Mouse (Mus musculus) kidney, postnatal 0 days (tissue): ENCODE measurements at regions not wholly inside any gene's neighbourhood (a gene's known extent, or its start where the extent isn't known, plus 50 kb on each side); places are given as distances from the start of the nearest gene placed in this dataset.

Source experiments
- ATAC-seq: fragments of 200-750 bp; cut with Nextera tagmentation; replicated peaks from 2 replicates; pipeline ENCODE4 v1.8.0; 2017; ENCODE audit warnings: low read depth, moderate number of reproducible peaks, moderate TSS enrichment, moderate library complexity; ENCODE audit not compliant: low FRiP score
- DNase-seq: peaks from one replicate; pipeline ENCODE4 v3.0.0-alpha.2; 2016; ENCODE audit warnings: low spot score
- H3K27ac ChIP-seq: fragments of 300-500 bp; sonication (generic); 2 replicates; pipeline ENCODE4 v1.5.1; 2014; ENCODE audit warnings: mild to moderate bottlenecking
- H3K27me3 ChIP-seq: fragments of 300-500 bp; sonication (generic); 2 replicates; pipeline ENCODE4 v1.6.1; 2014; ENCODE audit warnings: low read length, mixed read lengths; ENCODE audit not compliant: insufficient read depth
- H3K36me3 ChIP-seq: fragments of 300-500 bp; sonication (generic); 2 replicates; pipeline ENCODE4 v1.6.1; 2014; ENCODE audit warnings: low read length, mixed read lengths; ENCODE audit not compliant: insufficient read depth
- H3K4me1 ChIP-seq: fragments of 300-500 bp; sonication (generic); replicated peaks from 2 replicates; pipeline ENCODE4 v1.6.1; 2014; ENCODE audit warnings: antibody characterized with exemption, low read length, mixed read lengths; ENCODE audit not compliant: insufficient read depth
- H3K4me2 ChIP-seq: fragments of 300-500 bp; sonication (generic); 2 replicates; pipeline ENCODE4 v1.6.1; 2014; ENCODE audit warnings: mild to moderate bottlenecking, low read length, moderate library complexity, mixed read lengths
- H3K4me3 ChIP-seq: fragments of 300-500 bp; sonication (generic); replicated peaks from 2 replicates; pipeline ENCODE4 v1.5.1; 2014; ENCODE audit warnings: low read depth, low read length
- H3K9ac ChIP-seq: fragments of 300-500 bp; sonication (generic); 2 replicates; pipeline ENCODE4 v1.6.1; 2014; ENCODE audit warnings: low read depth, low read length
- H3K9me3 ChIP-seq: fragments of 300-500 bp; sonication (generic); replicated peaks from 2 replicates; pipeline ENCODE4 v1.6.1; 2016; ENCODE audit warnings: low read length, inconsistent platforms, mixed read lengths
- CTCF ChIP-seq: IDR thresholded peaks from 2 replicates; pipeline ENCODE4 v1.5.1; 2016; ENCODE audit warnings: antibody characterized with exemption, low read depth, mild to moderate bottlenecking, moderate library complexity
- WGBS: fragments of 180-500 bp; shearing (Covaris S2); extraction: QIAGEN DNeasy Blood & Tissue Kit; methylation state at CpG from one replicate; pipeline ENCODE4 v1.1.7; 2014; 5-methylcytosine and 5-hydroxymethylcytosine counted together

GRCm38 (mm10) chr9:46783597-46784354 lies 214.8 kb upstream of the Gm4791 start:
- 89% methylated on average over 12 of the region's 12 CpGs for WGBS
- H3K27me3 ChIP-seq: no peaks in the 10 kb centered on the region
- H3K27ac ChIP-seq: no peak overlapping the region
- no peak for ATAC-seq
- H3K4me2 ChIP-seq: no peak overlapping the region
- H3K36me3 ChIP-seq: no peaks in the 10 kb centered on the region
- no peak for TF ChIP-seq CTCF
- H3K9ac ChIP-seq: no peak overlapping the region
- H3K4me3 ChIP-seq: no peak overlapping the region
- no peaks in the 10 kb centered on the region for H3K9me3 ChIP-seq
- no peak for DNase-seq
- no peaks in the 10 kb centered on the region for H3K4me1 ChIP-seq

GRCm38 (mm10) chr9:46781681-46782080 lies 216.9 kb upstream of the Gm4791 start:
- DNase-seq (no peak), ATAC-seq (no peak)
- Histone ChIP-seq H3K9ac (no peak overlapping the region), H3K9me3 (no peaks in the 10 kb centered on the region), H3K4me1 (no peaks in the 10 kb centered on the region), H3K4me3 (no peak overlapping the region), H3K27me3 (no peaks in the 10 kb centered on the region), H3K27ac (no peak overlapping the region), H3K4me2 (no peak overlapping the region), H3K36me3 (no peaks in the 10 kb centered on the region)
- 77% methylated on average over 8 of the region's 8 CpGs for WGBS
- no peak for TF ChIP-seq CTCF

GRCm38 (mm10) chr9:46778769-46779168 lies 219.8 kb upstream of the Gm4791 start:
- H3K9ac ChIP-seq: no peak overlapping the region
- no peak overlapping the region for H3K27ac ChIP-seq
- no peak overlapping the region for H3K4me2 ChIP-seq
- WGBS: 64% methylated on average over 6 of the region's 6 CpGs
- ATAC-seq (no peak), DNase-seq (no peak)
- H3K9me3 ChIP-seq: no peaks in the 10 kb centered on the region
- H3K4me3 ChIP-seq: no peak overlapping the region
- H3K27me3 ChIP-seq: no peaks in the 10 kb centered on the region
- no peaks in the 10 kb centered on the region for H3K36me3 ChIP-seq
- TF ChIP-seq CTCF: no peak
- no peaks in the 10 kb centered on the region for H3K4me1 ChIP-seq

GRCm38 (mm10) chr9:46774821-46775220 lies 223.7 kb upstream of the Gm4791 start:
- WGBS: 52% methylated on average over 2 of the region's 2 CpGs
- ATAC-seq (no peak), DNase-seq (no peak)
- no peaks in the 10 kb centered on the region for H3K27me3 ChIP-seq
- no peaks in the 10 kb centered on the region for H3K4me1 ChIP-seq
- H3K4me2 ChIP-seq: no peak overlapping the region
- H3K9ac ChIP-seq: no peak overlapping the region
- H3K9me3 ChIP-seq: no peaks in the 10 kb centered on the region
- TF ChIP-seq CTCF: no peak
- H3K27ac ChIP-seq: no peak overlapping the region
- no peaks in the 10 kb centered on the region for H3K36me3 ChIP-seq
- H3K4me3 ChIP-seq: no peak overlapping the region

GRCm38 (mm10) chr9:46760247-46760646 lies 238.3 kb upstream of the Gm4791 start:
- TF ChIP-seq CTCF: no peak
- H3K4me2 ChIP-seq: no peak overlapping the region
- H3K4me1 ChIP-seq: no peaks in the 10 kb centered on the region
- H3K27ac ChIP-seq: no peak overlapping the region
- H3K36me3 ChIP-seq: no peaks in the 10 kb centered on the region
- no peaks in the 10 kb centered on the region for H3K27me3 ChIP-seq
- WGBS: 58% methylated on average over 4 of the region's 4 CpGs
- no peak overlapping the region for H3K9ac ChIP-seq
- DNase-seq (no peak), ATAC-seq (no peak)
- no peak overlapping the region for H3K4me3 ChIP-seq
- no peaks in the 10 kb centered on the region for H3K9me3 ChIP-seq

GRCm38 (mm10) chr9:46757005-46757672 lies 241.4 kb upstream of the Gm4791 start:
- 73% methylated on average over 6 of the region's 6 CpGs for WGBS
- no peak for TF ChIP-seq CTCF
- no peak overlapping the region for H3K27ac ChIP-seq
- H3K9me3 ChIP-seq: no peaks in the 10 kb centered on the region
- DNase-seq (no peak), ATAC-seq (no peak)
- no peak overlapping the region for H3K4me2 ChIP-seq
- H3K27me3 ChIP-seq: no peaks in the 10 kb centered on the region
- no peaks in the 10 kb centered on the region for H3K36me3 ChIP-seq
- no peaks in the 10 kb centered on the region for H3K4me1 ChIP-seq
- H3K9ac ChIP-seq: no peak overlapping the region
- H3K4me3 ChIP-seq: no peak overlapping the region
